In the genomic region with DNA sequence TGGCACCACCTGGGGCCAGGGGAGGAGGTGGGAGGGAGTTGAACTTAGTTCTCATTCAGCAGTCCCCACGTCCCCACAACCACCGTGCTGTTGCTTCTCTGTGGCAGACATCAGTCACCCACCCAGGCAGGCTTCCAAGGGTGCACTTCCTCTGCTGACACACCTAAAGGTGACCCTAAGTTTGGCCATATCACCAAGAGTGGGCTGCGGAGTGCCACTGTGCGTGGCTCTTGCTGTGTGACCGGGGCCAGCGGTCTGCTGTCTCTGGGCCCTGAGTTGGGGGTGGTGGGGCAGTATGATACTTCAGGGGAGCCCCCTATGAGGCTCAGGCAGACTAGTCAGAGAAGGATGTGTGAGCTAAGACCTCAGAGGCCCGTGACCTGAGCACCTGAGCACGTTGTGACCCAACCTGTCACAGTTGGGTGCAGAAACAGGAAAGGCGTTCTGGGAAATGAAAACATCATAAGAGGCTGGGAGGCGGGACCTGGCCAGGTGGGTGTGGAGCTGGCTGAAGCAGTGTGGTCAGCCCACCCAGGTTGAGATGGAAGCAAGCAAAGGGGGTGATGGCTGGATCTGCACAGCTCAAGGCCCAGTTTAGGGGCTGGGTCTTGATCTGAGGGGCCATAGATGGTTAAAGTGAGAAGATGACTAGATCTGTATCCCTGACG, we compare ENCODE assay signal across 30 mouse cellular contexts. TPM values are rescaled to one million over a fixed set of nuclear protein-coding genes. Genes with fewer than 3 reads are reported as not detected.
DNase-seq lines count a peak whose midpoint lies in the region; ATAC-seq and TF ChIP-seq lines count a peak whose summit lies in the region.
"Had no signal": no experiment of that assay in that cellular context is flagged by ENCODE, and none has a peak within 500 bp of the region (broad histone marks: within the 10 kb centered on the region; RNA-seq: fewer than 3 reads in every experiment).

No protein-coding gene starts in this region.

- no peak overlapping the region for H3K9ac ChIP-seq in hindbrain, postnatal 0 days (replicated peaks; ENCODE audit: low read length)
- no peak overlapping the region for H3K9ac ChIP-seq in kidney, embryonic 14.5 days (ENCODE audit: low read depth, low read length)
- H3K9ac ChIP-seq: forebrain, embryonic 12.5 days; heart, embryonic 15.5 days; hindbrain, embryonic 15.5 days; limb, embryonic 15.5 days had no signal

- no peak overlapping the region for H3K27ac ChIP-seq in hindbrain, embryonic 10.5 days
- no peak overlapping the region for H3K27ac ChIP-seq in hindbrain, postnatal 0 days
- no peak overlapping the region for H3K27ac ChIP-seq in kidney, embryonic 14.5 days (ENCODE audit: low read depth, low read length)
- H3K27ac ChIP-seq: forebrain, embryonic 12.5 days; heart, adult 2 months; heart, embryonic 15.5 days; hindbrain, embryonic 15.5 days; layer of hippocampus, adult 2 months; limb, embryonic 15.5 days had no signal

- peaks cover 10% of the 10 kb centered on the region; the same call in 1 of the 2 replicates for H3K27me3 ChIP-seq in hindbrain, embryonic 10.5 days (ENCODE audit: insufficient read depth, poor library complexity, severe bottlenecking)
- H3K27me3 ChIP-seq in hindbrain, postnatal 0 days (ENCODE audit: insufficient read depth, low read length): no peaks in the 10 kb centered on the region
- H3K27me3 ChIP-seq in kidney, embryonic 14.5 days (ENCODE audit: control insufficient read depth, insufficient read depth, low read length): peaks cover 22% of the 10 kb centered on the region
- no peaks in the 10 kb centered on the region for H3K27me3 ChIP-seq in splenic B cell, adult 2 months (ENCODE audit: control insufficient read depth, insufficient read depth, low read length, poor library complexity, severe bottlenecking)
- H3K27me3 ChIP-seq: hindbrain, embryonic 15.5 days had no signal

- H3K4me3 ChIP-seq in hindbrain, embryonic 10.5 days: no peak overlapping the region
- H3K4me3 ChIP-seq in hindbrain, postnatal 0 days (ENCODE audit: low read length): no peak overlapping the region
- H3K4me3 ChIP-seq in kidney, embryonic 14.5 days (ENCODE audit: low read length): no peak overlapping the region
- H3K4me3 ChIP-seq: forebrain, embryonic 12.5 days; heart, adult 2 months; heart, embryonic 15.5 days; hindbrain, embryonic 15.5 days; layer of hippocampus, adult 2 months; limb, embryonic 15.5 days had no signal

- H3K4me1 ChIP-seq in hindbrain, embryonic 10.5 days (replicated peaks): peaks cover 9% of the 10 kb centered on the region
- H3K4me1 ChIP-seq in hindbrain, postnatal 0 days (ENCODE audit: insufficient read depth, low read length): no peaks in the 10 kb centered on the region
- peaks cover 4% of the 10 kb centered on the region; the same call in 1 of the 2 replicates for H3K4me1 ChIP-seq in kidney, embryonic 14.5 days (ENCODE audit: control insufficient read depth, insufficient read depth, low read length)
- H3K4me1 ChIP-seq: forebrain, embryonic 12.5 days; heart, embryonic 15.5 days; hindbrain, embryonic 15.5 days had no signal

- no peaks in the 10 kb centered on the region for H3K36me3 ChIP-seq in hindbrain, embryonic 10.5 days
- H3K36me3 ChIP-seq in hindbrain, postnatal 0 days (ENCODE audit: insufficient read depth, low read length): no peaks in the 10 kb centered on the region
- H3K36me3 ChIP-seq in kidney, embryonic 14.5 days (ENCODE audit: control insufficient read depth, insufficient read depth, low read length): no peaks in the 10 kb centered on the region
- no peaks in the 10 kb centered on the region for H3K36me3 ChIP-seq in splenic B cell, adult 2 months (ENCODE audit: control insufficient read depth, insufficient read depth, low read length, poor library complexity, severe bottlenecking)
- H3K36me3 ChIP-seq: forebrain, embryonic 12.5 days; heart, embryonic 15.5 days; hindbrain, embryonic 15.5 days; limb, embryonic 15.5 days had no signal

- no peak overlapping the region for H3K4me2 ChIP-seq in hindbrain, postnatal 0 days (ENCODE audit: low read depth, low read length)
- H3K4me2 ChIP-seq in kidney, embryonic 14.5 days (replicated peaks; ENCODE audit: low read depth, low read length): no peak overlapping the region
- H3K4me2 ChIP-seq: forebrain, embryonic 12.5 days; heart, embryonic 15.5 days; hindbrain, embryonic 15.5 days; limb, embryonic 15.5 days; midbrain, embryonic 11.5 days had no signal

- TF ChIP-seq CTCF in hindbrain, postnatal 0 days (IDR thresholded peaks at IDR 0.05; ENCODE audit: low read depth): no peak

- WGBS in hindbrain, embryonic 10.5 days: 84% methylated on average over 11 of the region's 11 CpGs
- WGBS in hindbrain, postnatal 0 days: 82% methylated on average over 11 of the region's 11 CpGs
- 61% methylated on average over 11 of the region's 11 CpGs for WGBS in kidney, embryonic 14.5 days

- H3K9me3 ChIP-seq in hindbrain, embryonic 10.5 days: peaks cover under 1% of the 10 kb centered on the region; the same call in 1 of the 2 replicates
- H3K9me3 ChIP-seq in hindbrain, postnatal 0 days (ENCODE audit: low read length): no peaks in the 10 kb centered on the region
- H3K9me3 ChIP-seq in kidney, embryonic 14.5 days (ENCODE audit: control insufficient read depth, low read length): peaks cover 1% of the 10 kb centered on the region; the same call in 1 of the 2 replicates
- H3K9me3 ChIP-seq: forebrain, embryonic 12.5 days; heart, embryonic 15.5 days; hindbrain, embryonic 15.5 days; limb, embryonic 15.5 days had no signal

- DNase-seq in hindbrain, embryonic 10.5 days (ENCODE audit: low spot score): peak; percentile 1
- DNase-seq in hindbrain, postnatal 0 days (ENCODE audit: low spot score): no peak
- DNase-seq in kidney, adult 9 months: peak; percentile 13
- peak; percentile 11 to 59 for DNase-seq in spleen, postnatal 4 days (ENCODE audit: low spot score in 2 of 2)
- DNase-seq in spleen, adult 12 weeks (ENCODE audit: low spot score): no peak
- peak; percentile 47 for DNase-seq in splenic B cell, adult 2 months (ENCODE audit: low read depth, low spot score)
- DNase-seq in thymus, postnatal 4 days: no peak
- DNase-seq: adrenal gland, adult 2 months; B cell, adult 2 months; cerebellum, adult 11 months; cerebellum, postnatal 10 days; gastrocnemius, postnatal 25 days; heart, adult 2 months; heart, postnatal 4 days; lung, postnatal 10 days; right cerebral cortex, postnatal 14 days; spleen, adult 18-20 months; thymus, postnatal 36 days had no signal

- no peak for ATAC-seq in hindbrain, postnatal 0 days
- ATAC-seq in kidney, embryonic 14.5 days (ENCODE audit: low FRiP score, low TSS enrichment): no peak
- ATAC-seq: intestine, postnatal 0 days had no signal

RNA-seq across cellular contexts. Expression of a gene that starts 28.0 kb away (rescaled TPM):
- not detected in 2 replicates for polyA plus RNA-seq in hindbrain, embryonic 10.5 days (2016; fragmentation: Nextera tagmentation; extraction: Ambion mirVana)
- total RNA-seq in hindbrain, postnatal 0 days (2014; rRNA removed): 0.21 TPM in 1 of 2 replicates, not detected in the other
- not detected in 2 replicates for polyA plus RNA-seq in hindbrain, postnatal 0 days (2015; fragmentation: Nextera tagmentation; extraction: Ambion mirVana)
- polyA plus RNA-seq in kidney, embryonic 14.5 days (2014; fragmentation: Nextera tagmentation; extraction: Ambion mirVana): 0.60 and 3.0 TPM in 2 replicates
- total RNA-seq: layer of hippocampus, adult 2 months; left cerebral cortex, postnatal 25 days; MEL had no signal
- polyA plus RNA-seq: embryonic facial prominence, embryonic 11.5 days; forebrain, embryonic 12.5 days; hindbrain, embryonic 15.5 days; midbrain, embryonic 11.5 days; neural tube, embryonic 11.5 days had no signal

RNA-seq across cellular contexts. Expression of a gene that starts 37.9 kb away (rescaled TPM):
- 0.17 and 0.73 TPM in 2 replicates for polyA plus RNA-seq in hindbrain, embryonic 10.5 days (2016; fragmentation: Nextera tagmentation; extraction: Ambion mirVana)
- not detected in 2 replicates for total RNA-seq in hindbrain, postnatal 0 days (2014; rRNA removed)
- polyA plus RNA-seq in hindbrain, postnatal 0 days (2015; fragmentation: Nextera tagmentation; extraction: Ambion mirVana): 0.58 and 0.68 TPM in 2 replicates
- polyA plus RNA-seq in kidney, embryonic 14.5 days (2014; fragmentation: Nextera tagmentation; extraction: Ambion mirVana): 0.26 TPM in 1 of 2 replicates, not detected in the other
- total RNA-seq: left cerebral cortex, postnatal 25 days; MEL had no signal
- polyA plus RNA-seq: embryonic facial prominence, embryonic 11.5 days; neural tube, embryonic 11.5 days had no signal

Comparison
In these comparisons a context has a peak if more than half of its experiments do, and no peak if none do; other contexts are left out.
1. DNase-seq: peak in hindbrain, embryonic 10.5 days (single experiment), kidney, adult 9 months (single experiment), spleen, postnatal 4 days (2 of 2) and splenic B cell, adult 2 months (single experiment); none in hindbrain, postnatal 0 days (single experiment), spleen, adult 12 weeks (single experiment) and thymus, postnatal 4 days (single experiment).